Mouse (Mus musculus) midbrain, embryonic 15.5 days (tissue): ENCODE data around the gene Trim25. TPM values are rescaled to one million over a fixed set of nuclear protein-coding genes. Genes with fewer than 3 reads are reported as not detected.

Source experiments
- ATAC-seq: fragments of 200-750 bp; cut with Nextera tagmentation; replicated peaks from 2 replicates; pipeline ENCODE4 v1.8.0; 2017; ENCODE audit warnings: moderate TSS enrichment
- H3K27ac ChIP-seq: fragments of 300-500 bp; sonication (generic); 2 replicates; pipeline ENCODE4 v1.5.1; 2015; ENCODE audit warnings: mild to moderate bottlenecking, inconsistent platforms
- H3K27me3 ChIP-seq: fragments of 300-500 bp; sonication (generic); replicated peaks from 2 replicates; pipeline ENCODE4 v1.6.1; 2015; ENCODE audit warnings: inconsistent platforms
- H3K36me3 ChIP-seq: fragments of 300-500 bp; sonication (generic); replicated peaks from 2 replicates; pipeline ENCODE4 v1.6.1; 2015; ENCODE audit warnings: inconsistent platforms
- H3K4me1 ChIP-seq: fragments of 300-500 bp; sonication (generic); 2 replicates; pipeline ENCODE4 v1.6.1; 2015; ENCODE audit warnings: inconsistent platforms
- H3K4me2 ChIP-seq: fragments of 300-500 bp; sonication (generic); 2 replicates; pipeline ENCODE4 v1.6.1; 2015; ENCODE audit warnings: inconsistent platforms, mild to moderate bottlenecking, moderate library complexity
- H3K4me3 ChIP-seq: fragments of 300-500 bp; sonication (generic); 2 replicates; pipeline ENCODE4 v1.5.1; 2015; ENCODE audit warnings: mild to moderate bottlenecking, inconsistent platforms
- H3K9ac ChIP-seq: fragments of 300-500 bp; sonication (generic); 2 replicates; pipeline ENCODE4 v1.6.1; 2015; ENCODE audit warnings: mild to moderate bottlenecking, inconsistent platforms
- H3K9me3 ChIP-seq: fragments of 300-500 bp; sonication (generic); 2 replicates; pipeline ENCODE4 v1.6.1; 2016; ENCODE audit warnings: inconsistent platforms
- WGBS: fragments of 180-500 bp; shearing (Covaris S2); methylation state at CpG from one replicate; pipeline ENCODE4 v1.1.7; 2015; ENCODE audit warnings: mixed read lengths; 5-methylcytosine and 5-hydroxymethylcytosine counted together
- polyA plus RNA-seq: library from polyadenylated mRNA; unstranded; fragments of >200 nt; fragmentation: Nextera tagmentation; extraction: Ambion mirVana; gene quantifications from 2 replicates; pipeline ENCODE4 v1.2.1, GENCODE M21; 2015

The Trim25 gene
- polyA plus RNA-seq, 1 experiment from 2014 or later = 4.7 TPM

- Histone ChIP-seq H3K4me3 (no peak overlapping the region), H3K4me2 (no peak overlapping the region), H3K27me3 (no peaks in the 10 kb centered on the region), H3K9ac (no peak overlapping the region), H3K9me3 (no peaks in the 10 kb centered on the region), H3K36me3 (no peaks in the 10 kb centered on the region), H3K27ac (no peak overlapping the region), H3K4me1 (no peaks in the 10 kb centered on the region)
- ATAC-seq = no peak
- whole genome bisulfite sequencing = 78% methylated on average over 7 of the region's 7 CpGs
Measured at GRCm38 (mm10) chr11:89009496-89009895, 10.3 kb downstream of the Trim25 start.

GRCm38 (mm10) chr11:89012241-89012640 lies 13.1 kb downstream of the Trim25 start:
- Histone ChIP-seq H3K27me3 (no peaks in the 10 kb centered on the region), H3K4me2 (no peak overlapping the region), H3K9ac (no peak overlapping the region), H3K9me3 (no peaks in the 10 kb centered on the region), H3K36me3 (no peaks in the 10 kb centered on the region), H3K4me1 (no peaks in the 10 kb centered on the region), H3K4me3 (no peak overlapping the region), H3K27ac (no peak overlapping the region)
- 89% methylated on average over 5 of the region's 5 CpGs for WGBS
- ATAC-seq = no peak

DNA sequence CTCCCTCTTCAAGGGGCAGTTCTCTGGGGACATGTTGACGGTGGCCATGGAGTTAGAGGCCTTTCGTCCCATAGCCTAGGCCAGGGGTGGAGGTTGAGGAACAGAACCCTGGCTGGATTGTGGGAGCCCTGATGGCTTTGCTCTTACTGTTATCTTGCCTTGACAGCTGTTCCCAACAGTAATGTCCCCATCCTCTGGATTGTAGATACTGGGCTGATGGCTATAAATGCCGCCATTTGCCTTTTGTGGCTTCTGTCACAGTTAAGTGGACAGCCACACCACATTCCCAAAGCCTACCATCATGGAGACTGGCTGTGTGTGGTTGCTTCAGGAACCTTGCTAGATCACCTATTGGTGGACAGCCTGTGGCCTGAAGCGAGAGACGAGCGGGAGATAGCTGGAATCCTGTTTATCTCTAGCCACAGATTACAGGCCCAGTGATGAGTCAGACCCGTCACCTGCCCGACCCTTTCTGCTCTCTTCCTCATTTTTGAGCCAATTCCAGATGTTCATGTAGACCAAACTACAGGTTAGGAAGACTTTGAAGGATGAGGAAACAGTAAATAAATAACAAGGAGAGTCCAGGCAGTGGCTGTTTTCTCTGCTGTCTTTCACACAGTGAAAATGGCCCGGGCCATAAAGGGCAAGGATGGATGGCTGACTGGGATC lies 18.5 kb downstream of the Trim25 start:
- no peaks in the 10 kb centered on the region for H3K36me3 ChIP-seq
- no peak overlapping the region for H3K27ac ChIP-seq
- H3K4me3 ChIP-seq = no peak overlapping the region
- no peak overlapping the region for H3K4me2 ChIP-seq
- H3K4me1 ChIP-seq = no peaks in the 10 kb centered on the region
- H3K9ac ChIP-seq = no peak overlapping the region
- 92% methylated on average over 9 of the region's 9 CpGs for WGBS
- ATAC-seq = no peak
- no peaks in the 10 kb centered on the region for H3K9me3 ChIP-seq
- no peaks in the 10 kb centered on the region for H3K27me3 ChIP-seq

- Histone ChIP-seq H3K27ac (no peak overlapping the region), H3K4me2 (no peak overlapping the region), H3K36me3 (no peaks in the 10 kb centered on the region), H3K4me3 (no peak overlapping the region), H3K9me3 (no peaks in the 10 kb centered on the region), H3K27me3 (no peaks in the 10 kb centered on the region), H3K9ac (no peak overlapping the region), H3K4me1 (no peaks in the 10 kb centered on the region)
- no peak for ATAC-seq
- WGBS = 70% methylated on average over 9 of the region's 9 CpGs
Measured at GRCm38 (mm10) chr11:89020681-89021305, 21.6 kb downstream of the Trim25 start.

DNA sequence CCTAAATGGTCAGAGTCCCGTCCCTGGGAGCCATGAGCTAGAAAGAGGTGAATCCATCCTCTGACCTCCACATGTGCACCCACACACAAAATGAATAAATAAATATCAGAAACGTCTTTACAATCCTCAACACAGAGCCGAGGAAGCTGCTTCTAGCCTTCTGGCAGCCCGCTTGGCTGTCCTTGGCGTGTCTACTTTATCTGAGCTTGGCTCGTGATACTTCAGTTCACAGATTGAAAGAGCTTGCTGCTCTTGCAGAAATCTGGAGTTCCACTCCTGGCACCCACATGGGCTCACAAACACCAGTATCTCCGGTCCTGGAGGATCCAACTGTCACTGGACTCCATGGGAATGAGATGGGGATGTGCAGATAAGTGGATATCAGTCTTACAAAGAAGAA lies 22.5 kb downstream of the Trim25 start:
- H3K27ac ChIP-seq = no peak overlapping the region
- no peaks in the 10 kb centered on the region for H3K9me3 ChIP-seq
- no peaks in the 10 kb centered on the region for H3K36me3 ChIP-seq
- no peaks in the 10 kb centered on the region for H3K27me3 ChIP-seq
- 81% methylated on average over 7 of the region's 7 CpGs for WGBS
- H3K4me3 ChIP-seq = no peak overlapping the region
- ATAC-seq = no peak
- H3K4me2 ChIP-seq = no peak overlapping the region
- H3K4me1 ChIP-seq = no peaks in the 10 kb centered on the region
- no peak overlapping the region for H3K9ac ChIP-seq

DNA sequence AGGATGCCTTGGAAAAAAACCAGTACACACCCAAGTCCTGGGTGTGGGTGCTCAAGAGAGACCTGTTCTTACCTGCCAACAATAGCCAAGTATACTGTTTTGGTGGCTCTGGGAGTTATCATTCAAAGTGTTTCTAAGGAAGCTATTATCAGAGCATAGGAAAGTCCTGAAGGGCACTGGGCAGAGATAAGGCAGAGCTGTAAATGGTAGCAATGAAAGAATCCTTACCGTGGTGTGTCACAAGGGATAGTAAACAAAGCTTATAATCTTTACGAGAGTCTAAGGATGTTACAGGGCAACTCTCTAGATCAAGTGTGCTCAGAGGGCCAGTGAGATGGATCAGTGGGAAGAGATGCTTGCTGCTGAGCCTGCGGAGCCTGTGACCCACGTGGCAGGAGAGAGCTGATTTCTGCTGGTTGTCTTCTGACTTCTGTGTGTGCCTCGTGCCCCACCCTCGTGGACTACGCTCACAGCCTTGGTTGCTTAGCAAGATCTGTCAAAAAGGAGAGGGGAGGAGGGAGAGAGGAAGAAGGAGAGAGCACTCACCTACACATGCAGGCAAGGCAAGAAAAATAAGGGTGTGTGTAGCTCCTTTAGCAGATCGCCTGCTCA lies 23.1 kb downstream of the Trim25 start:
- no peaks in the 10 kb centered on the region for H3K9me3 ChIP-seq
- WGBS = 73% methylated on average over 8 of the region's 8 CpGs
- H3K27ac ChIP-seq = no peak overlapping the region

DNA sequence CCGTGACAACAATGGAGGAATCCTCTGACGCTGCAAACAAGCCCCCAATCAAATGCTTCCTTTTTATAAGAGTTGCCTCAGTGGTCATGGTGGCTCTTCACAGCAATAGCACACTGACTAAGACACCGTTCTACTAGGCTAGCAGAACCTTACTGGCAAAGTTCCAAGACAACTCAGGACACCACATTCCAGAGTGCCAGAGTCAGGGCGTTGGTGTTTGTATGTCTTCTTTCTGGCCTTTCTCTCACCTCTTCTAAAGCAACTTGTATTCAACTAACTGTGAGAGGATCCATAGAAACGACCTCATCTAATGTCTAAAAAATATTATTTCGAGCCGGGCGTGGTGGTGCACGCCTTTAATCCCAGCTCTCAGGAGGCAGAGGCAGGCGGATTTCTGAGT lies 24.3 kb downstream of the Trim25 start:
- WGBS = 69% methylated on average over 10 of the region's 10 CpGs

More for the DNA sequence above, 23.1 kb downstream of the Trim25 start:
- no peak for ATAC-seq
- no peaks in the 10 kb centered on the region for H3K36me3 ChIP-seq
- H3K4me1 ChIP-seq = no peaks in the 10 kb centered on the region
- no peak overlapping the region for H3K4me2 ChIP-seq
- no peak overlapping the region for H3K9ac ChIP-seq
- H3K27me3 ChIP-seq = no peaks in the 10 kb centered on the region
- H3K4me3 ChIP-seq = no peak overlapping the region

DNA sequence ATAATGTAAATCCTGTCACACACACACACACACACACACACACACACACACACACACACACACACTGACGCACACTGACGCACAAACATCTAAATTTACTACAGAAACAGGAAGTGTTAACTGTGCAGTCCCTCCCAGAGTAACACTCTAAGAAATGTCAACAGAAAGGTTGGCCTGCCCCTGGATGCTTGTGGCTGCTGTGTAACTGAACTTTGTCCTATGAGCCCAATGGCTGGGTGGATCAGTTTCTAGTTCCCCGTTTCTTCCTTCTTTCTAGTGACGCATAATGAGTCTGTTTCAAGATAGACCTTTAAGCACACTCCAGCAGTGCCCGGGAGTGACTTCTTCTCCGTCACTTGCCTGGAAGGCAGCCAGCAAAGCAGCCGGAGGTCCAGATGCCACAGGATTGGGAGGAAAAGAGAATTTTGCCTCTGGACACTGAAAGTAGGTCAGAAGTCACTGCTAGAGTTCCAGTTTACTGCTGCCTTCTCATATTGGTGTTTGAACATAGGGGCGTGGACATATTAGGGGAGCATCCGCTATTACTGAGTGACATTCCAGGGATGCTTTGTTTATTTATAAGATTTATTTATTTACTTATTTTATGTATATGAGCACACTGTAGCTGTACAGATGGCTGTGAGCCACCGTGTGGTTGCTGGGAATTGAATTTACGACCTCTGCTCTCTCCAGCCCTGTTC lies 25.2 kb downstream of the Trim25 start:
- H3K4me1 ChIP-seq = no peaks in the 10 kb centered on the region
- no peak for ATAC-seq
- no peak overlapping the region for H3K9ac ChIP-seq
- no peak overlapping the region; the same call in 1 of the 2 replicates for H3K27ac ChIP-seq
- no peaks in the 10 kb centered on the region for H3K36me3 ChIP-seq
- H3K9me3 ChIP-seq = no peaks in the 10 kb centered on the region
- H3K27me3 ChIP-seq = no peaks in the 10 kb centered on the region
- H3K4me3 ChIP-seq = no peak overlapping the region
- no peak overlapping the region for H3K4me2 ChIP-seq
- 63% methylated on average over 11 of the region's 11 CpGs for WGBS

More for the DNA sequence above, 24.3 kb downstream of the Trim25 start:
- Histone ChIP-seq H3K4me1 (no peaks in the 10 kb centered on the region), H3K4me3 (no peak overlapping the region), H3K4me2 (no peak overlapping the region), H3K27me3 (no peaks in the 10 kb centered on the region), H3K9ac (no peak overlapping the region), H3K9me3 (no peaks in the 10 kb centered on the region), H3K27ac (no peak overlapping the region), H3K36me3 (no peaks in the 10 kb centered on the region)
- no peak for ATAC-seq

DNA sequence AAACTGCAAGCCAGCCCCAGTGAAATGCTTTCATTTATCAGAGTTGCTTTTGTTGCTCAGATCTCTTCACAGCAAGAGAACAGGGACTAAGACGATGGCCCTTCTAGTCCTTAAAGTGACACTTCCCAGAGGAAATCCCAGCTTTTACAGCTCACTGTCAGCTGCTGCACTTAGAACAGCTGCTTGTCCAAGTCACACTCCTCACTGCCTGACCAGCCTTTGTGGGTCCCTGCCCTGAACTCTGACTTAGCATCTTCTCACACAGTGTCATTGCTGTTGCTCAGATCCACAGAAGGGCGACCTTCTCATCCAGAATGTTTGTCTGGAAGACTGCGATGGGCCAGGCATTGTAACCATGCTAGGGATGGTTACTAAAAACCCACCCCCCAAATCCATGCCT lies 26.4 kb downstream of the Trim25 start:
- 67% methylated on average over 3 of the region's 3 CpGs for WGBS

GRCm38 (mm10) chr11:89026117-89026516 lies 26.9 kb downstream of the Trim25 start:
- H3K4me2 ChIP-seq = no peak overlapping the region
- no peak for ATAC-seq
- H3K27me3 ChIP-seq = no peaks in the 10 kb centered on the region
- H3K36me3 ChIP-seq = no peaks in the 10 kb centered on the region
- H3K9me3 ChIP-seq = no peaks in the 10 kb centered on the region
- H3K27ac ChIP-seq = no peak overlapping the region
- H3K4me1 ChIP-seq = no peaks in the 10 kb centered on the region
- H3K4me3 ChIP-seq = no peak overlapping the region
- no peak overlapping the region for H3K9ac ChIP-seq
- WGBS = 98% methylated on average over 3 of the region's 3 CpGs

More for the DNA sequence above, 26.4 kb downstream of the Trim25 start:
- Histone ChIP-seq H3K4me3 (no peak overlapping the region), H3K4me1 (no peaks in the 10 kb centered on the region), H3K9ac (no peak overlapping the region), H3K27ac (no peak overlapping the region), H3K4me2 (no peak overlapping the region), H3K27me3 (no peaks in the 10 kb centered on the region), H3K9me3 (no peaks in the 10 kb centered on the region), H3K36me3 (no peaks in the 10 kb centered on the region)
- ATAC-seq = no peak

- no peak overlapping the region for H3K4me3 ChIP-seq
- no peaks in the 10 kb centered on the region for H3K4me1 ChIP-seq
- 74% methylated on average over 10 of the region's 10 CpGs for WGBS
- H3K9me3 ChIP-seq = no peaks in the 10 kb centered on the region
- H3K27me3 ChIP-seq = no peaks in the 10 kb centered on the region
- H3K36me3 ChIP-seq = no peaks in the 10 kb centered on the region
- H3K27ac ChIP-seq = no peak overlapping the region
- H3K4me2 ChIP-seq = no peak overlapping the region
- H3K9ac ChIP-seq = no peak overlapping the region
- no peak for ATAC-seq
Measured at GRCm38 (mm10) chr11:89027955-89028361, 28.8 kb downstream of the Trim25 start.

DNA sequence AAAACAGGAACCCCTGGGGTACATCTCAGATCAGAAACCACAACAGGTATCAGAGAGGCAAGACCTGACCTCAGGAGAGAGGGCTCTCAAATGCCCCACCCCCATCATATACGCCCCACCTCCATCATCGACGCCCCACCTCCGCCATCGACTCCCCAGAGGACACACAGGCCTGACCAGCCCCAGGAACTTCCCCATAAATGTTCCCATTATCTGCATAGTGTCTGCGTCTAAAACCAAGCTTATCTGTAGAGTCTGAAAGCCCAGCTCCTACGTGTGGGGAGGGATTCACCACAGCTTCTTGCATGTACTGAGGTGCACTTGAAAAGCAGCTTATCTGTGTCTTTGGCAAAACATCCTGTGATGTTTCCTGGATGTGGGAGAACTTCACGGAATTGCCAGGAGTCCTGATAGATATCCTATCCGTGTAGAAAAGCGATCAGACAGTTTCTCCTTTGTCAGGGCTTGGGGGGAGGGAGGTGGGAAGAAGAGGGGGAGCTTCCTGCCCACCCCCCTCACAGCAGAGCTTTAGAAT lies 29.8 kb downstream of the Trim25 start:
- ATAC-seq = no peak
- Histone ChIP-seq H3K4me2 (no peak overlapping the region), H3K4me1 (no peaks in the 10 kb centered on the region), H3K4me3 (no peak overlapping the region), H3K9me3 (no peaks in the 10 kb centered on the region), H3K27ac (no peak overlapping the region), H3K36me3 (no peaks in the 10 kb centered on the region), H3K9ac (no peak overlapping the region), H3K27me3 (no peaks in the 10 kb centered on the region)
- WGBS = 65% methylated on average over 10 of the region's 10 CpGs
